Mouse (Mus musculus) frontal cortex, postnatal 25 days (tissue): ENCODE results near the gene Omp.
"Not testable (repeated sequence)": the region's sequence is repeated elsewhere in the genome, so short reads cannot be mapped to it uniquely, and the experiment has no call there.

Experiments used
- DNase-seq, 2 experiments: peaks; one replicate each; pipeline ENCODE4 v3.0.0; 2022; ENCODE audit warnings: low spot score in 2 of 2

The Omp gene

DNA sequence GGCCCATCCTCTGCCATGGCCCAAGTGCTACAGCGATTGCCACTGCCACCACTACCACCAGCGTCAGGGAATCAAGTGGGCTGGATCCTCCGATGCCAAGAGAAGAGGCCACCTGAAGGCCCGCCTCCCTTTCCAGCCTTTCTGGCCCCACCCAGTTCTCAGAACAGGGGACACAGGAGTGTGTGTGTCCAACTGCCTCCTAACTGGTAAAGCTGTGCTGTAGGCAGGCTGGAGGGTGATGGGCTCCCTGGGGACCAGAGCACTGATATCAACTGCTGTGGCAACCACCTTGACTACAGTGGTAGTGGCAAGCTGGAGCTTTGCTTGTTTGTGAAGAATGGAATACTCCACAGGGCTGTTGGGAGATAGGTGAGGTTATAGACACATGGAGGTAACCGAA lies at the start of gene Omp:
Omp (minus strand) TSS at position 101 of the 400 bp plus-strand sequence.
- no peak for DNase-seq

DNA sequence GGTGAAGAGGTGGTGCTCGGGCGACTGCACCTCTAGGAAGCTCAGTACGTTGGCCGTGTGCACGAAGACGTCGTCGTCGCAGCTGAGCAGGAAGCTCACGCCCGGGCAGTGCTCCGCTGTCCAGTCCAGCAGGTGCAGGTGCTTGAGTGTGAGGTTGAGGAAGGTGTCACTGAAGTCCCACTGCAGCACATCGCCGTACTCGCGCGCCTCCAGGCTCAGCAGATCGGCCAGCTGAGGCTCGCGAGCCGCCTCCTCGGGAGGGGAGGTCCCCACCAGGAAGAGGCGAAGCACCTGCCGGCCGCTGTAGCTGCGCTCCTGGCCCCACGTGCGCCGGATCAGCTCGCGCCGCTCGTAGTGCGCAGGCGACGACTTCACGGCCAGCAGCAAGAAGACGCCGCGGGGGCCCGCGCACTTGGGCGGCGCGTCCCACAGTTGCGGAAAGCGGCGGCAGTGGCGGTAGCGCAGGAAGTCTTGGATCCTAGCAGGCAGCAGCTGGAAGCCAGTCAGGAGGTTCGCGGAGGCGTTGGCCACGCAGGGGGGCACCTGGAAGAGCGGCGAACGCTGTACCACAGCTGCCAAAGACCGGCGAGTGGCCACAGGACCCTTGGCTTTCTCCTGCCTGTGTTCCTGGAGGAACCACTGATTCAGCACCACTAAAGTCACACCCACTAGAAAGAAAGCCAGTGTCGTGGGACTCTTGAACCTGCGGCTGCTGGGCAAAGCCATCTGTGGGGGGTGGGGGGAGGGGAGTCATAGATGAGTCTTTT lies 48.9 kb upstream of the Omp start:
- no peak for DNase-seq

DNA sequence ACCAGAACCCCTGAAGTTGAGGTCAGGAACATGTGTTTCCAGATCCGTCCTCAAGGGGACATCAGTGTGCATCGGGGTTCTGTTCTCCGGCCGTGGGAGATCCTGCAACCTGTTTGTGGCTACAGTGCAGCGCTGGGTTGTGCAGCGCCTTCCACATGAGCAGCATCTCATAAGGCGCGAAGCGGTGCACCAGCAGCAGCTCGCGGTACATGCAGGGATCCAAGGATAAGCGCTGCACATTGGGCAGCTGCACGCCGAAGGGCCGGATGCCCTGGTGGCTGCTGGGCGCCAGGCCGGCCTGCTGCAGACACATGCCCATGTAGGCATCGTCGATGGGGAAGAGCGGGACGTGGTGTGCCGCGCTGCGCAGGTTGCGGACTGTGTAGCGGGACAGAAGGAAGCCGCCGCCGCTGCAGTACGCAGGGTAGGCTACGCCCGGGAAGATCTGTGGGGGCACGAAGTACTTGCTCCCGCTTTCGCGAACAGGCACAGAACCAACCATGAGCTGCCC lies 48.3 kb upstream of the Omp start:
- no peak for DNase-seq

DNA sequence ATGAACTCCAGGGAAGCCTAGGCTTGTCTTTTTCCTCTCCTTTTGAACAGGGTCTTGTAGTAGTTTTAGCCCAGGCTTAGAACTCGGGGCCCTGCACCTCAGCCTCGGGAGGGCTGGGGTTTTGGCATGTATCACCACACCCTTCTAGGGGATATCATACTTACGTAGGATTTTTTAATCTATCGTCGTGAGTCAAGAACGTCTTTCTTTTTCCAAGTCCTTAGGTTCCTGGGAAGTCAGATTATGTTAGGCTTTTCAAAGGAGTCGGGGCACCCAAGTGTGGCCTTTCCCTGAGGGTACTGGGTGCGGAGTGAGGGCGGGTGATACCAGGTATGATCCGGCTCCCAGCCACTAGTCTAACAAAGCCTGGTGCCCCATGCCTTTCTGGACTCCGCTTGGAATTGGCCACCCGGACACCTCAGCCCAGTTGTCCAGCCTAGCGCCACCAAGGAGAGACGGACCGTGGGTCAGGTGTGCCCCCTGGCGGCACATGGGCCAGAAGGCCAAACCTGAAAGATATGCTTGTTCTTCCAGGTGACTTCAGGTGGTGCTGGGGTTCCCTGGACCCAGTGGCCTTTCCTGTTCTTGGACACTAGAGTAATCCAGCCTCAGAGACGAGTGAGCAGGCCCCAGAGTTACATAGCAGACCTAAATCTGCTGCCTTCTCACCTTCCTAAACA lies 46.4 kb upstream of the Omp start:
- no peak for DNase-seq

DNA sequence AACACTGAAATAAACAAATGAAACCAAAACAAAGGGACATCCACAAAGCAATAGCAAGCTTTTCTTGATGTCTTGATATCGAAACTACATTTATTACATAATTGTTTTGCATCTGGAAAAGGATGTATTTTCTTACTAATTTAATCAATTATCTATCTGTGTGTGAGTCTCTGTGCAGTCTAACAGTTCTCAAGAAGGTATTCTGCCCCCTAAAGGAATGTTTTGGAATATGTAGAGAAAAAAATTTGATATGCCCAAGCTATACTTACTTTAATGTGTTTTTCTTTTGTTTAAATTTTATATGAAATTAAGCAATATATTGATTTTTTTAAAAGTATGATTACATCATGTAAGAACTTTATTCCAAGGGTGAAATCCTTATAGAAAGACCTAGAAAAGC lies 45.3 kb upstream of the Omp start:
- DNase-seq: no peak

DNA sequence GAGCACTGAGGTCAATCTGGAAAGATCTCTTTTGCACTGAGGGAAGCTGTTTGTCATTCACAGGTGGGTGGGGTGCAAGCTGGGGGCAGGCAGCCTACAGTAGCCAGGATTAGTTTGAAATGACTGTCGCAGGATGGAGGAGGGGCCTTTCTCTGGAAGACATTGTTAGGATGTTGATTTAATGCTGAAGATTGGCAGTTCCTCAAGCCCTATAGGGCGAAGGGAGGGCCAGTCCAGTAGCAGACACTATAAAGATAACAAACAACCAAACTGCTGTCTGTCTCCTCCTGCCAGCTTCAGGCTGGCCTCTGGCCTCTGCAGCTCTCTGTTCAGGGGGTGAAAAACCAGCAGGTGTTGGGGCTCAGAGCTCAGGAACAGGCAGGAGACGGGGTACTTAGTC lies 44.4 kb upstream of the Omp start:
- DNase-seq: no peak

DNA sequence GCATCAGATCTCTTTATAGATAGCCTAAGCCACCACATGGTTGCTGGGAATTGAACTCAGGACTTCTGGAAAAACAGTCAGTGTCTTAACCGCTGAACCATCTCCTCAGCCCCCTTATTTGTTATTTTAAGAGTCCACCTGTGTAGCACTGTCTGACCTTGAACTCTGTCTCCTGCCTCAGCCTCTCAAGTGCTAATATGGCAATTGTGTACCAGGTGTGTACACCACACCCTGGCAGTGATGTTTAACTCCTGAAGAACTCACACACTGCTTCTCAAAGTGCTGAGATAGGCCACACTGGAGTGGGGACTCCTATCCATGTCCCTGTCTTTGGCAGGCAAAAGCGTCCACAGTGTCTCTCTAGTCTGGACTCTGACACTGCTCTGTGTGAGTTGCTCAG lies 43.4 kb upstream of the Omp start:
- no peak for DNase-seq

DNA sequence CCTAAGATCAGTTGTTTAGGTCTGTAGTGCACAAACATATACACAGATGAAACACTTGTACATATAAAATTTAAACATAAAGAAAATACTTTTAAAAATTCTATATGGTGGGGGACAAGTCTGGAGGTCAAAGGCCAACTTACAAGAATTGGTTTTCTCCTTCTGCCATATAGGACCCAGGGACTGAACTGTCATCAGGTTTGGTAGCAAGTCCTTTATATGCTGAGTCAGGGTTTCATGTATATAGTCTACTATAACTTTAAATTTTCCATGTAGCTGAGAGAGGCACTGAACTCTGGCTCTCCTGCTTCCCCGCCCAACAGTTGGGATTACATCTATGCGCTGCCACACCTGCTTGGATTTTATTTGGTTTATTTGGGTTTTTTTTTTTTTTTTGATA lies 42.9 kb upstream of the Omp start:
- no peak for DNase-seq

DNA sequence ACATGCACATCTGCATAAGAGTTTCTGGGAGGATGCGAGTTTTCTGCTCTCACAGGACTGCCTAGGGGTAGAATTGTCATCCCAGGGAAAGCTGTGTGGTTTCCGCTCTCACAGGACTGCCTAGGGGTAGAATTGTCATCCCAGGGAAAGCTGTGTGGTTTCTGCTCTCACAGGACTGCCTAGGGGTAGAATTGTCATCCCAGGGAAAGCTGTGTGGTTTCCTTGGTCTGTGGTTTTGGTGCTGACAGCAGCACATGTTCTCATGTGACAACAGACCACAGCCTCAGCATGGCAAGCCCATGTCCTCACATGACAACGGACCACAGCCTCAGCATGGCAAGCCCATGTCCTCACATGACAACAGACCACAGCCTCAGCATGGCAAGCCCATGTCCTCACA lies 42.0 kb upstream of the Omp start:
- not testable (repeated sequence) for DNase-seq

DNA sequence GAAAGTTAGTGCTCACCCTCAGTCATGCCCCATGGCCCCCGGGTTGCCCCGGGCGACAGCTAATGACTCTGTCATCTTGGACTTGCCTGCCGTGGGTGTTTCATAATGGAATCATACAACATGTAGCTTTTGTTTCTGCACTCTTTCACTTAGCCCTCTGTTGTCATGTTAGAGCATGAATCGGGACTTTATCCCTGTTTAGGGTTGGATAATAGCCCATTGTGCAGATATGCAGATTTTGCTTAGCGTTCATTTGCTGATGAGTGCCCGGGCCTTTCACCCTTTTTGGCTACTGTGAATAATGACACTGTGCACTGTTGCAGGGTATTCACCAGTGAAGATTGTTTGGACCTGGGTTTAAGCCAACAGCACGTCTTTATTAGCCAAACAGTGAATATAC lies 41.3 kb upstream of the Omp start:
- no peak for DNase-seq

DNA sequence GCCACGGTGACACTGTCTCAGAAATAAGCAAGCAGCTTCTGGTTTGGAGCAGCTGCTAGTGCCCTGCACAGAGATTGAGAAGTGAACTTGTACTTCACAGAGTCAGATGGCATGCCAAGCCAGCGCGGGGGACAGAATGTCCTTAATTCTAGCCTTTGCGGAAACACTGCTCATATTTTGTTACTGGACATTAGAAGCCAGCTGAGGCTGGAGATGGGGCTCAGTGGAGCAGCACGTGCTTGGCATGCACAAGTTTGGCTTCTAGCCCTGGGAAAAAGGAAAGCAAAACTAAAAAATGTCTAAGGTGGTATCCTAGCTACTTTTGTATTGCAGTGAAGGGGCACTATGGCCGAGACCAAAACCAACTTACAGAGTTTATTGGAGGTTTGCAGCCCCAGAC lies 40.0 kb upstream of the Omp start:
- DNase-seq: no peak

DNA sequence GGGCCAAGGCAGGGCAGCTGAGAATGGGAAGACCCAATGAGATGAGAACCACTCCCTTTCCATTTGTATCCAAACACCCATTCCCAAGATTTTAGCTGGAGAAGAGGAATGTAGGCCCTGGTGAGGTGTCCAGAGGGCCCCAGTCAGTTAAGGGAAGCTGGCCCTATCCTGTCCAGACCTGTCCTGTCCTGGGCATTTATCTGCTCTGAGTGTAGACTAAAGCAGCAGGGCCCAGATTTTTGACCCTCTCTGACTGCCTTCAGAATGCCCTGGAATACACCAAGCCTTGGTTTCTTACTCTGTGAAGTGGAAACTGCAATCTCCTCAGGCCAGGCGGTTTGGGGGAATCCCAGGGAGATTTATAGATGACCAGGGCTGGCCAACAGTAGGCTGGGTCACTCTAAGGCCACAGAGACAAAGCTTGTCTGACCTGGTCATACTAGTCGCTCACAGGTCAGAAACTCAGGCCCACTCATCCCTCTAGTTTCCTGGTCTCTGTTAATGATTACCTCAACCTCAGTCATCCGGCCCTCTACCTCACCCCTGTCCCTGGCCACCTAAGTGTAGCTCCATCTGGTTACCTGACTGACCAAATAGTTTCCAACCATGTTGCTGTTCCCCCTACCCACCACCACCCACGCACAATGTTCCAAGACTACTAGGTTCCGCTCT lies 33.4 kb upstream of the Omp start:
- no peak for DNase-seq

DNA sequence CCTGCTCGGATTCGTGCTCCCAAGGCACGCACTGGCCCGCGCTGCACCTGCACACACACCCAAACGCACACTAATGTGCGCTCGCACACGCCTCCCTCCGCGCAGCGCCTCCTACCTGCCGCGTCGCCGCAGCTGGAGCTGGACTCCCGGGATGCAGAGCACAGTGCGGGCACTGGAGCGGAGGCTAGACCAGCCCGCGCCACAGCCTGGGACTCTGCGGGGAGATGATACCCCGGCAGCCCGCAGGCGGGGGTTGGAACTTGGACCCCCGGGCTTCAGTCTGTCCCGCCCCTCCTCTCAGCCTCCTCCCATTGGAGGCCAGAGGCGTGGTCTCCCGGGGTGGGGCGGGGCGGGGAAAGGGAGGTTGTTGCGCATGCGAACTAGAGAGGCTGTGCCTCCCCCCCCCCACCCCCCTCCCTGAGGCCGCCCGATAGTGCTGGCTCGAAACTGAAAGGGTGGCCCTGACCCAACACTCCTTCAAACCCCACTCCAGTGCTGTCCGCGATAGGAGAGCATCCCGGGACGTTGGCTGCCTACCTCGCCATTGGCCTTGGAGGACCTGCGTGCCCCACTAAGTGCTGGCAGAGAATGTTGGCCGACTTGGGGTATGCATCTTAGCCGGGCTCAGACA lies 32.7 kb upstream of the Omp start, which contains the start of gene Capn5:
Capn5 (minus strand) TSS at position 346 of the 631 bp plus-strand sequence.
- no peak for DNase-seq

DNA sequence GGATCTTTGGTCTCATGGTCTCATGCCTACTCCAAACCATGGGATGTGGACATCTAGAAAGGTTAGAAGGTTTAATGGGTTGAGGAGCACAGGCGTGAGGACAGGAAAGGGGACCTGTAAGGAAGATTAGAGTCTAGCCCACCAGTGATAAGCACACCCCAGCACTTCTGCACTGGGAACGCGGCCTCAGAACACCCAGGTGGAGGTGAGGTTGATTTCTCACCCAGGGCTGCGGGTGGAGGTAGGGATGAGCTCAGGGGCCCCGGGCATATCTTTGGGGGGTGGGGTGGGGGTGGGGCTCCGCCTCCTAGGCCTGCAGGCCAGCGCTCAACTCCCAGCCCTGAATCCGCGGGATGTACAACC lies 32.2 kb upstream of the Omp start:
- no peak for DNase-seq

DNA sequence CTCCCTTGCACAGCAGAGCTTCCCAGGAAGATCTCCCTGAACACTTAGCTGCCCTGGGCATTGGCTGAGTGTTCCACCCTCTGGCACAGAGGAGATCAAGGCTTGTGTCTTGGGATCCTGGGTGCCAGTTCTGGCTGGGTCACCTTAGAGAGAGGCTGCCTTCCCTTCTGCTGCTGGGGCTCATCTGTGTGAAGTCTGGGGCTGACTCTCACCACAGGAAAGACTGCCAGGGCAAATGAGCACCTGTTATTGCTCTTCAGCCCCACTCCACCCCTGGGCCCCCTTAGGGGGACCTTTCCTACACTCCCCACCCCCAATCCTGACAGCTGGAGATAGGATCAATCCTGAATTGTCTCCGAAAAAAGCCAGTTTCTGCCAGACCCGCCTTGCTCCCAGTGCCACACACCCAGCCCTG lies 31.8 kb upstream of the Omp start:
- DNase-seq: no peak

DNA sequence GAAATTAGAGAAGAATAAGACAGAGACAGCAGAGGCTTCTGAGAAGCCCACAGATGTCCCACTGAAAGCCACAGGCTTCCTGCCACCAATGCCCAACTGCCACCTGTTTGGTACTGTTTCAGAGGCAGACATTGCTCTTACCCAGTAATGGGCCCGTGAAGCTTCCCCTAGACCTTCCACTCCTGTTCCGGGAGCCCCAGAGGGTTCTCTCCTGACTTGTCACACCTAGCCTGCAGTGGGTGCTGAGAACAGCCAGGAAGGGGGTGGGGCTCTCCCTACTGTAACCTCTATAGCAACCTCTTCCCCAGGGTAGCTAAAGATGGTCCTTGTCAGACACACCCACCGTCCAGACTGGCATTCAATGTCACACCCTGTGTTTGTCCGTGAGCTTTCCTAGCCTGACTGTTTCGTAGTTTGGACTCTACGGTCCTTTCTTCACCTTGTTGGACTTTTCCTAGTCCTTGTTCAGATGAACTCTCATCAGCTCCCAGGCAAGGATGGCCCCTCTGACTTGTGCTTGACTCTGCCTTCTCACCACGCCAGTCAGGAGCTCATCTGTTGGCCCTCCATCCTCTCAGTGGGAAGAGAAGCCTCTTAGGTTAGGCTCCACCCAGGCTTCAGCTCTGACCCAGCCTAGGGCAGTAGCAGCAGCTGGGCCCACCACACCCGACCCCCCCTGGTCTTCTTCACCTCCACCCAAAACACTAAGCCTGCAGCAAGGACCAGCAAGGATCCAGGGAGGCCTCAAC lies 31.2 kb upstream of the Omp start:
- DNase-seq: no peak

DNA sequence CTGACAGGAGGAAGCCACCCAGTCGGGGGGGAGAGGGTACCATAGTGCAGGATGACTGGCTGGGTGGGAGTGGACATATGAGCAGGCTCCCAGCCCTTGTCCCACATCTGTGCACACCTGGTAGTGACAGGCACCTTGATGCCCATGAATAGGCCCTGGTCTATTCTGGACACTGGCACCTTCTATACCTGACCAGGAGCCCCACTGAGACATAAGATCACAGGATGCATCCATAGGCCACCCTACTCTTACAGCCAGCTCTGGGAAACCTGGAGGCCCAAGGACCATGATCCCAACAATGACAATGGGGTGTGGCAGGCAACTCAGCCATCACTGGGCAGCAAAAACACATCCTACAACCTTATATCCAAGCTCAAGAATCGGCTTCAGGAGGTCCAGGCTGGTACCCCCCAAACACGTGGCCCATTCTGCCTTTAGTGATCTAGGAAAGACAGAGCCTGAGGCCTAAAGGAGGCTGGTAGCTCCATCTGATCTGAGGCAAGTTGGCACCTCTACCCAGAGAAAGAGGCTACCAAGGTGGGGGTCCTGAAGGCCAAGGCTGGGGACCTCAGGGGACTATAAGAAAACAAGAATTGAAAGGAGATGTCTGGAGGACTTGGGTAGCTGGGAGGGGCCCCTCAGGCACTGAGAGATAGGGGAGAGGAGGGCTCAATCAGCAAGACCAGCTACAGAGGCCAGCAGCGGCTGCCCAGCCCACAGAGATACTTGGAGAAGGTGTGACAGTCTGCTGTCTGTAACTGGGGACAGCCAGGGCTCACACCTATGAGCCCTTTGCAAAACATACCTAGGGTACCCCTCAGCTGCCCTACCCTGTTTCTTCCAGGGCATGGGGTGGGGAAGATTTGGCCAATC lies 29.8 kb upstream of the Omp start:
- DNase-seq: no peak

DNA sequence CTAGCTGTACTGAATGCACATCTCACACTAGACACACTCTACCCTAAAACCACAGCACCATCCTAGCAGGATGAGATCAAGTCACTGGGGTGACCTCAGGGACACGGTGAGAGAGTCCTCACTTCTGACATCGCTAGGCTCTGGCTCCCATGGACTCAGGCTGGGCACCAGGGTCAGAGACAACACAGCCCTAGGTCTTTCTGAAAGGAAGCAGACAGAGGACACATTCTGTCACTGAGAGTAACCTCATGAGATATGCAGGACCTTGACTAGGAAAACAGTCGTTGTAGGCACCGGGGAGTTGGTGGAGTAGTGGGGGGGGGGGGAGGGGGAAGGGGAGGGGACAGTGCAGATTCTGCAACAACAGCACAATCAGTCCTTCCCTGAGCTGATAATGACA lies 28.1 kb upstream of the Omp start:
- DNase-seq: no peak

DNA sequence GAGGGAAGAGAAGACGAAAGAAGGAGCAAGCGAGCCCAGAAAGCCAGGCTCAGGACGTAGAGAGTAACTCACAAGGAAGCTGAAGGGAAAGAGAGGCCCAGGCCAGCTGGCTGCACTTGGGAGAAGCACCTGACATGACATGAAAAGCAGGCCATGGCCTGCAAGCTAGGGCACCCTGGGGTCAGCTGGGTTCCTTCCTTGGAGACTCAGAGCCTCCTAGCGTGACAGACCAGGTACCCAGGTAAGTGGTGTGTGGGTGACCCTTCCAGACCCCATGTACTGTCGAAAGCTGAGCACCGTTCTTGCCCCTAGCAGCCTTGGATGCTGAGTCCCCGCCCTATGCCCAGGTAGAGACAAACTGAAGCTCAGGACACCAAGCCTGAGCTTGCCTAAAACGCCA lies 27.4 kb upstream of the Omp start:
- DNase-seq: no peak
